Mouse (Mus musculus): Measurements from ENCODE around the gene Ip6k1.

The Ip6k1 gene

GRCm38 (mm10) chr9:108027867-108028266 lies 25.6 kb downstream of the Ip6k1 start:
- no peak for DNase-seq (ENCODE audit: low spot score in 2 of 2)

- no peak for DNase-seq (ENCODE audit: low spot score in 2 of 2)
These were observed 29.8 kb downstream of the Ip6k1 start for GRCm38 (mm10) chr9:108032126-108032525.

GRCm38 (mm10) chr9:108035331-108036156 lies 33.2 kb downstream of the Ip6k1 start:
- no peak for DNase-seq (ENCODE audit: low spot score in 2 of 2)

- peak in 1 of 2 experiments; percentile 58 for DNase-seq (ENCODE audit: low spot score in 2 of 2)
These were observed 42.6 kb downstream of the Ip6k1 start for GRCm38 (mm10) chr9:108044751-108045492.

- DNase-seq (ENCODE audit: low spot score in 2 of 2) = peak in 1 of 2 experiments; percentile 50
These were observed 44.3 kb downstream of the Ip6k1 start for GRCm38 (mm10) chr9:108046582-108046981.

- DNase-seq (ENCODE audit: low spot score in 2 of 2) = peak in 1 of 2 experiments; percentile 49
These were observed 45.6 kb downstream of the Ip6k1 start for GRCm38 (mm10) chr9:108047601-108048565.

GRCm38 (mm10) chr9:108048566-108048955 lies 46.3 kb downstream of the Ip6k1 start:
- no peak for DNase-seq (ENCODE audit: low spot score in 2 of 2)

GRCm38 (mm10) chr9:108049016-108049455 lies 46.7 kb downstream of the Ip6k1 start, which contains the start of gene Gmppb:
Gmppb (plus strand) TSS chr9:108049242.
- DNase-seq (ENCODE audit: low spot score in 2 of 2) = peak; percentile 97

GRCm38 (mm10) chr9:108049561-108050251 lies 47.4 kb downstream of the Ip6k1 start:
- peak in 1 of 2 experiments; percentile 55 for DNase-seq (ENCODE audit: low spot score in 2 of 2)

GRCm38 (mm10) chr9:108051184-108051930 lies 49.1 kb downstream of the Ip6k1 start:
- no peak for DNase-seq (ENCODE audit: low spot score in 2 of 2)

- DNase-seq (ENCODE audit: low spot score in 2 of 2) = no peak
These were observed 49.6 kb downstream of the Ip6k1 start for GRCm38 (mm10) chr9:108051931-108052220.

GRCm38 (mm10) chr9:108052411-108052810 lies 50.1 kb downstream of the Ip6k1 start:
- DNase-seq (ENCODE audit: low spot score in 2 of 2) = no peak

GRCm38 (mm10) chr9:108052885-108053664 lies 50.8 kb downstream of the Ip6k1 start, which contains the start of gene Amigo3:
Amigo3 (plus strand) TSS chr9:108053159.
- DNase-seq (ENCODE audit: low spot score in 2 of 2) = peak; percentile 94 to 96

GRCm38 (mm10) chr9:108053665-108054225 lies 51.4 kb downstream of the Ip6k1 start:
- DNase-seq (ENCODE audit: low spot score in 2 of 2) = no peak

- DNase-seq (ENCODE audit: low spot score in 2 of 2) = no peak
These were observed 52.2 kb downstream of the Ip6k1 start for GRCm38 (mm10) chr9:108054331-108055040.

GRCm38 (mm10) chr9:108055061-108055460 lies 52.8 kb downstream of the Ip6k1 start:
- DNase-seq (ENCODE audit: low spot score in 2 of 2) = no peak

GRCm38 (mm10) chr9:108055661-108056237 lies 53.4 kb downstream of the Ip6k1 start:
- DNase-seq (ENCODE audit: low spot score in 2 of 2) = no peak
